Mouse (Mus musculus) MEL (cell line): Measurements from ENCODE around the gene Fut2. TPM values are rescaled to one million over a fixed set of nuclear protein-coding genes. Genes with fewer than 3 reads are reported as not detected.

Experiments
- DNase-seq: peaks from one replicate; pipeline ENCODE4 v3.0.0; 2011; ENCODE audit warnings: low read depth, low spot score
- H3K27ac ChIP-seq: 2 replicates; pipeline ENCODE4 v1.5.1; 2012; ENCODE audit warnings: low read depth, mild to moderate bottlenecking, control low read depth, low read length, moderate library complexity; ENCODE audit not compliant: control insufficient read depth
- H3K27me3 ChIP-seq, 2 experiments: fragments of 150-350 bp in 1 of 2; sonication (generic) in 1 of 2; 2 replicates each; pipeline ENCODE4 v1.6.1; 2012; ENCODE audit warnings: low read length in 2 of 2, mild to moderate bottlenecking in 2 of 2, improper control_type of control experiment in 1 of 2, moderate library complexity in 1 of 2; ENCODE audit not compliant: insufficient read depth in 2 of 2, control insufficient read depth in 1 of 2
- H3K36me3 ChIP-seq, 2 experiments: 2 replicates each; pipeline ENCODE4 v1.6.1; 2012 to 2014; ENCODE audit warnings: low read length in 2 of 2, improper control_type of control experiment in 1 of 2, inconsistent platforms in 1 of 2, mild to moderate bottlenecking in 1 of 2; ENCODE audit not compliant: insufficient read depth in 2 of 2, control insufficient read depth in 1 of 2
- H3K4me1 ChIP-seq, 2 experiments: fragments of 150-350 bp in 1 of 2; sonication (generic) in 1 of 2; 2 replicates each; pipeline ENCODE4 v1.6.1; 2012; ENCODE audit warnings: low read length in 2 of 2, improper control_type of control experiment in 1 of 2, mild to moderate bottlenecking in 1 of 2; ENCODE audit not compliant: insufficient read depth in 2 of 2, control insufficient read depth in 1 of 2
- H3K4me3 ChIP-seq, 2 experiments: fragments of 150-350 bp in 1 of 2; sonication (generic) in 1 of 2; 2 replicates each; pipeline ENCODE4 v1.5.1; 2012; ENCODE audit warnings: low read depth in 2 of 2, low read length in 2 of 2, mild to moderate bottlenecking in 2 of 2, moderate library complexity in 2 of 2, control low read depth in 1 of 2, improper control_type of control experiment in 1 of 2; ENCODE audit not compliant: control insufficient read depth in 1 of 2, insufficient read depth in 1 of 2
- H3K79me2 ChIP-seq: 2 replicates; pipeline ENCODE4 v1.6.1; 2012; ENCODE audit warnings: mild to moderate bottlenecking, low read length, moderate library complexity; ENCODE audit not compliant: control insufficient read depth, poor library complexity, insufficient read depth
- H3K9ac ChIP-seq: 2 replicates; pipeline ENCODE4 v1.6.1; 2012; ENCODE audit warnings: low read depth, mild to moderate bottlenecking, control low read depth, low read length, moderate library complexity; ENCODE audit not compliant: control insufficient read depth, poor library complexity, severe bottlenecking
- H3K9me3 ChIP-seq: fragments of 150-350 bp; sonication (generic); replicated peaks from 2 replicates; pipeline ENCODE4 v1.6.1; 2012; ENCODE audit warnings: mild to moderate bottlenecking, low read length, improper control_type of control experiment, moderate library complexity; ENCODE audit not compliant: insufficient read depth
- BHLHE40 ChIP-seq: IDR thresholded peaks from 2 replicates; pipeline ENCODE4 v1.6.1; 2012; ENCODE audit warnings: low read depth, mild to moderate bottlenecking, inconsistent platforms, low read length, improper control_type of control experiment, borderline replicate concordance
- CHD1 ChIP-seq: IDR thresholded peaks from 2 replicates; pipeline ENCODE4 v1.6.1; 2012; ENCODE audit warnings: low read depth, mild to moderate bottlenecking, inconsistent platforms, low read length, improper control_type of control experiment
- CHD2 ChIP-seq: IDR thresholded peaks from 2 replicates; pipeline ENCODE4 v1.6.1; 2011; ENCODE audit warnings: low read length, improper control_type of control experiment
- CTCF ChIP-seq, 3 experiments: IDR thresholded peaks in 2 of 3; conservative IDR thresholded peaks in 1 of 3; 2 replicates each; pipeline ENCODE4 v1.5.1; 2011 to 2012; ENCODE audit warnings: low read length in 3 of 3, low read depth in 2 of 3, mild to moderate bottlenecking in 2 of 3, improper control_type of control experiment in 1 of 3, inconsistent platforms in 1 of 3, mixed read lengths in 1 of 3, moderate library complexity in 1 of 3; ENCODE audit not compliant: control insufficient read depth in 1 of 3, insufficient read depth in 1 of 3, poor library complexity in 1 of 3, severe bottlenecking in 1 of 3
- E2F4 ChIP-seq: IDR thresholded peaks from 2 replicates; pipeline ENCODE4 v1.6.1; 2011; ENCODE audit warnings: low read depth, low read length, improper control_type of control experiment, borderline replicate concordance
- EP300 ChIP-seq, 2 experiments: IDR thresholded peaks; 2 replicates each; pipeline ENCODE4 v1.6.1; 2011; ENCODE audit warnings: improper control_type of control experiment in 2 of 2, low read length in 2 of 2, low read depth in 1 of 2, mild to moderate bottlenecking in 1 of 2
- ETS1 ChIP-seq: IDR thresholded peaks from 2 replicates; pipeline ENCODE4 v1.6.1; 2012; ENCODE audit warnings: low read depth, mild to moderate bottlenecking, inconsistent platforms, low read length, improper control_type of control experiment, moderate library complexity
- GABPA ChIP-seq: IDR thresholded peaks from 2 replicates; pipeline ENCODE4 v1.6.1; 2012; ENCODE audit warnings: low read depth, mild to moderate bottlenecking, inconsistent platforms, low read length, improper control_type of control experiment, moderate library complexity
- GATA1 ChIP-seq: IDR thresholded peaks from 2 replicates; pipeline ENCODE4 v1.6.1; 2011; ENCODE audit warnings: low read depth, low read length, improper control_type of control experiment
- HCFC1 ChIP-seq: IDR thresholded peaks from 2 replicates; pipeline ENCODE4 v1.6.1; 2012; ENCODE audit warnings: low read depth, mild to moderate bottlenecking, inconsistent platforms, low read length, improper control_type of control experiment, moderate library complexity
- JUND ChIP-seq: IDR thresholded peaks from 2 replicates; pipeline ENCODE4 v1.6.1; 2011; ENCODE audit warnings: low read depth, mild to moderate bottlenecking, improper control_type of control experiment, low read length
- MAFK ChIP-seq: IDR thresholded peaks from 2 replicates; pipeline ENCODE4 v1.6.1; 2011; ENCODE audit warnings: low read depth, mild to moderate bottlenecking, low read length, improper control_type of control experiment, borderline replicate concordance
- MAX ChIP-seq: IDR thresholded peaks from 2 replicates; pipeline ENCODE4 v1.6.1; 2011; ENCODE audit warnings: low read length, improper control_type of control experiment
- MAZ ChIP-seq: IDR thresholded peaks from 2 replicates; pipeline ENCODE4 v1.6.1; 2012; ENCODE audit warnings: low read depth, mild to moderate bottlenecking, inconsistent platforms, low read length, improper control_type of control experiment
- MEF2A ChIP-seq: IDR thresholded peaks from 2 replicates; pipeline ENCODE4 v1.6.1; 2014; ENCODE audit warnings: low read depth, mild to moderate bottlenecking, inconsistent platforms, low read length, improper control_type of control experiment; ENCODE audit not compliant: poor library complexity, insufficient replicate concordance, severe bottlenecking; ENCODE audit errors: extremely low read depth
- NRF1 ChIP-seq: IDR thresholded peaks from 2 replicates; pipeline ENCODE4 v1.6.1; 2014; ENCODE audit warnings: low read depth, mild to moderate bottlenecking, inconsistent platforms, low read length, improper control_type of control experiment, moderate library complexity; ENCODE audit not compliant: poor library complexity, insufficient read depth, severe bottlenecking
- POLR2AphosphoS5 ChIP-seq: IDR thresholded peaks from 2 replicates; pipeline ENCODE4 v1.6.1; 2012; ENCODE audit warnings: low read depth, borderline replicate concordance, mild to moderate bottlenecking, inconsistent platforms, low read length, moderate library complexity, mixed read lengths
- RAD21 ChIP-seq: IDR thresholded peaks from 2 replicates; pipeline ENCODE4 v1.6.1; 2011; ENCODE audit warnings: mild to moderate bottlenecking, low read depth, low read length, improper control_type of control experiment
- SMC3 ChIP-seq: IDR thresholded peaks from 2 replicates; pipeline ENCODE4 v1.6.1; 2011; ENCODE audit warnings: low read depth, low read length, improper control_type of control experiment
- TCF12 ChIP-seq: IDR thresholded peaks from 2 replicates; pipeline ENCODE4 v1.6.1; 2014; ENCODE audit warnings: low read depth, mild to moderate bottlenecking, inconsistent platforms, low read length, improper control_type of control experiment, moderate library complexity
- ZC3H11A ChIP-seq: IDR thresholded peaks from 2 replicates; pipeline ENCODE4 v1.6.1; 2012; ENCODE audit warnings: low read depth, mild to moderate bottlenecking, inconsistent platforms, low read length, improper control_type of control experiment
- ZKSCAN1 ChIP-seq: IDR thresholded peaks from 2 replicates; pipeline ENCODE4 v1.6.1; 2012; ENCODE audit warnings: low read depth, mild to moderate bottlenecking, inconsistent platforms, low read length, improper control_type of control experiment, moderate library complexity
- ZNF384 ChIP-seq: IDR thresholded peaks from 2 replicates; pipeline ENCODE4 v1.6.1; 2012; ENCODE audit warnings: low read depth, mild to moderate bottlenecking, inconsistent platforms, low read length, improper control_type of control experiment
- polyA plus RNA-seq, 2 experiments: library from polyadenylated mRNA; stranded (reverse) in 1 of 2; unstranded in 1 of 2; fragments of >175 nt in 1 of 2; fragments of >200 nt in 1 of 2; gene quantifications; 2 replicates each; pipeline versions ENCODE4 v1.2.1 to v1.2.4; 2012; ENCODE audit warnings: low replicate concordance in 2 of 2, low read depth in 1 of 2; ENCODE audit not compliant: insufficient read length in 2 of 2, insufficient read depth in 1 of 2, missing spikeins in 1 of 2
- total RNA-seq: library from RNA; depleted of rRNA; stranded (reverse); fragments of 300-350 nt; gene quantifications from 2 replicates; pipeline ENCODE4 v1.2.3, GENCODE M21; 2012

The Fut2 gene
- total and polyA plus RNA-seq, 3 experiments: not detected

DNA sequence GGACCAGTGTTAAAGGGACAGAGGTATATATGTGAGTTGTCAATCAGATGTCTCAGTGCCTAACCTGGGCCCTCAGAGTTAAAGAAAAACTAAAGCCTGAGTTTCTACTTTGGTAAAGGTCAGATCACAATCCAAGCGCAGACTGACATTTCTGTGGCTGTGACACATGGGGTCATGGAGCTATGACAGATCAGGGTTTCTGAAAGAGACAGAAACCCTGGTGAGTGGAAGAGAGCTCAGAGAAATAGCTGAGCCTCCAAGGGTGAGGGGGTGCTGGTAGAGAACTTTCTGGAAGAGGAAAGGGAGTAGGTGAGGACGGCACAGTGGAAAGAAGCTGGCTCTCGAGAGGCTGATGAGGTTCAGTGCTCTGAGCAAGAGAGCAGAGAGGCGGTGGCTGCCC, 19.5 kb downstream of the Fut2 start:
- no peak for TF ChIP-seq GABPA
- TF ChIP-seq BHLHE40: no peak
- TF ChIP-seq TCF12: no peak
- no peak for TF ChIP-seq RAD21
- no peak for TF ChIP-seq EP300 (IDR thresholded peaks at IDR 0.05; ENCODE audit: low read depth in 1 of 2, low read length in 2 of 2)
- no peak for TF ChIP-seq ETS1
- TF ChIP-seq ZKSCAN1: no peak
- TF ChIP-seq CTCF (IDR thresholded peaks at IDR 0.05 in 2 of 3, conservative IDR thresholded peaks at IDR 0.05 in 1 of 3; ENCODE audit: control insufficient read depth in 1 of 3, insufficient read depth in 1 of 3, low read depth in 2 of 3, low read length in 3 of 3, poor library complexity in 1 of 3, severe bottlenecking in 1 of 3): no peak
- no peak for TF ChIP-seq POLR2AphosphoS5
- no peak for TF ChIP-seq MAZ
- no peak for TF ChIP-seq MEF2A
- TF ChIP-seq ZNF384: no peak
- TF ChIP-seq CHD2: no peak
- no peak for TF ChIP-seq JUND
- TF ChIP-seq GATA1: no peak
- TF ChIP-seq CHD1: no peak
- TF ChIP-seq SMC3: no peak
- TF ChIP-seq E2F4: no peak
- Histone ChIP-seq H3K9ac (no peak overlapping the region), H3K9me3 (no peaks in the 10 kb centered on the region), H3K4me1 (no peaks in the 10 kb centered on the region), H3K36me3 (no peaks in the 10 kb centered on the region), H3K27me3 (peaks cover 0 to 1% of the 10 kb centered on the region in 2 experiments; a peak in 1 of 4 replicates), H3K27ac (no peak overlapping the region), H3K4me3 (no peak overlapping the region), H3K79me2 (no peaks in the 10 kb centered on the region)
- DNase-seq: no peak

DNA sequence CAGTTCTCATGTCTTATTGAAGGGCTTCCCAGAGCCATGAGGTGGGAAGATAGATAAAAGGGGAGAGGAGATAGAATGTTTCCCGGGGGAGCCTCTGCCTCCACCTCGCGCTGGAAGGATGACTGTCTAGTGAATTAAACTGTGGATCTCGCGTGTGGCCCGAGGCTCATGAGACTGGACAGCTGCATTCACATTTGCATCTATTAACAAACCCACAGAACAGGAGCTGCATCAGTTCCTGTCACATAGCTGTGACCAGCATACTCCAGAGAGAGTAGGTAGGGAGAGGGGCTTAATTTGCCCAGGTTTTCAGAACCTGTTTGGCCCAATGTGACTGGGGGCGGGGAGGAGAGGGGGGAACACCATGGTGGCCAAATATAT, 20.6 kb downstream of the Fut2 start:
- Histone ChIP-seq H3K4me1 (no peaks in the 10 kb centered on the region), H3K4me3 (no peak overlapping the region), H3K36me3 (no peaks in the 10 kb centered on the region), H3K27me3 (peaks cover 0 to 1% of the 10 kb centered on the region in 2 experiments; a peak in 1 of 4 replicates), H3K9ac (no peak overlapping the region), H3K9me3 (no peaks in the 10 kb centered on the region), H3K27ac (no peak overlapping the region)
- no peak for DNase-seq
- TF ChIP-seq ETS1 (no peak), MAFK (no peak), EP300 (IDR thresholded peaks at IDR 0.05; ENCODE audit: low read depth in 1 of 2, low read length in 2 of 2) (no peak), NRF1 (no peak), GABPA (no peak), HCFC1 (no peak), MAX (no peak), ZC3H11A (no peak), E2F4 (no peak), CHD2 (no peak), MEF2A (no peak)
- TF ChIP-seq, all 39 proteins: peak for 0
- no peaks in the 10 kb centered on the region for H3K79me2 ChIP-seq
